ENCODE assay signal across 24 mouse cellular contexts in genomic region chr9:96687591-96688186, GRCm38 (mm10). TPM values are rescaled to one million over a fixed set of nuclear protein-coding genes. Genes with fewer than 3 reads are reported as not detected.
DNase-seq lines count a peak whose midpoint lies in the region; ATAC-seq and TF ChIP-seq lines count a peak whose summit lies in the region.
"Had no signal": no experiment of that assay in that cellular context is flagged by ENCODE, and none has a peak within 500 bp of the region (broad histone marks: within the 10 kb centered on the region; RNA-seq: fewer than 3 reads in every experiment).

No protein-coding gene starts in this region.

- no peaks in the 10 kb centered on the region for H3K27me3 ChIP-seq in lung, embryonic 15.5 days
- H3K27me3 ChIP-seq in embryonic facial prominence, embryonic 10.5 days (replicated peaks; ENCODE audit: low read depth, poor library complexity, severe bottlenecking): no peaks in the 10 kb centered on the region
- H3K27me3 ChIP-seq in stomach, embryonic 16.5 days (ENCODE audit: control insufficient read depth, insufficient read depth, low read length): no peaks in the 10 kb centered on the region
- H3K27me3 ChIP-seq: embryonic facial prominence, embryonic 12.5 days; megakaryocyte, embryonic 14.5 days; midbrain, embryonic 13.5 days; neural tube, embryonic 12.5 days had no signal

- WGBS in lung, embryonic 15.5 days: 67% methylated on average over 20 of the region's 20 CpGs
- WGBS in embryonic facial prominence, embryonic 10.5 days: 90% methylated on average over 20 of the region's 20 CpGs
- WGBS in stomach, embryonic 16.5 days: 71% methylated on average over 20 of the region's 20 CpGs

- H3K27ac ChIP-seq in gastrocnemius, adult 2 months: peak overlapping the region; percentile 69
- peak overlapping the region; percentile 81 for H3K27ac ChIP-seq in lung, embryonic 15.5 days
- H3K27ac ChIP-seq in embryonic facial prominence, embryonic 10.5 days (replicated peaks): 0 out of 2 replicates have a peak overlapping the region, but pooled peaks have one; percentile 40
- 0 out of 2 replicates have a peak overlapping the region, but pooled peaks have one; percentile 20 for H3K27ac ChIP-seq in stomach, embryonic 16.5 days (ENCODE audit: low read length)
- H3K27ac ChIP-seq: embryonic facial prominence, embryonic 12.5 days; kidney, postnatal 0 days; midbrain, embryonic 13.5 days; neural tube, embryonic 12.5 days had no signal

- no peak for DNase-seq in gastrocnemius, adult 2 months
- DNase-seq in gastrocnemius, postnatal 25 days: no peak
- no peak for DNase-seq in lung, postnatal 25 days (ENCODE audit: low spot score)
- DNase-seq in embryonic facial prominence, embryonic 10.5 days (ENCODE audit: low spot score): no peak
- no peak for DNase-seq in spleen, adult 18-20 months
- DNase-seq: adrenal gland, postnatal 36 days; cerebellum, adult 11 months; cerebellum, postnatal 14 days; kidney, adult 2 months; layer of hippocampus, adult 9-11 months; liver; retina, postnatal 1 day; right cerebral cortex, postnatal 25 days; thymus, adult 2 months; thymus, postnatal 4 days had no signal

- intact Hi-C loops in gastrocnemius, adult 2 months (cut with DNase I): no loop called here

- H3K9ac ChIP-seq in lung, embryonic 15.5 days: no peak overlapping the region
- no peak overlapping the region for H3K9ac ChIP-seq in stomach, embryonic 16.5 days (ENCODE audit: low read length)
- H3K9ac ChIP-seq: embryonic facial prominence, embryonic 12.5 days; midbrain, embryonic 13.5 days; neural tube, embryonic 12.5 days had no signal

- H3K4me3 ChIP-seq in gastrocnemius, adult 2 months: no peak overlapping the region
- no peak overlapping the region for H3K4me3 ChIP-seq in lung, embryonic 15.5 days
- H3K4me3 ChIP-seq in embryonic facial prominence, embryonic 10.5 days: no peak overlapping the region
- no peak overlapping the region for H3K4me3 ChIP-seq in stomach, embryonic 16.5 days (replicated peaks; ENCODE audit: low read length)
- H3K4me3 ChIP-seq: embryonic facial prominence, embryonic 12.5 days; megakaryocyte, embryonic 14.5 days; midbrain, embryonic 13.5 days; neural tube, embryonic 12.5 days had no signal

- H3K4me1 ChIP-seq in lung, embryonic 15.5 days: peaks cover 27% of the 10 kb centered on the region
- peaks cover 14% of the 10 kb centered on the region for H3K4me1 ChIP-seq in embryonic facial prominence, embryonic 10.5 days
- H3K4me1 ChIP-seq in stomach, embryonic 16.5 days (ENCODE audit: control insufficient read depth, insufficient read depth, low read length): 0 out of 2 replicates have a peak, but pooled peaks cover 4% of the 10 kb centered on the region
- H3K4me1 ChIP-seq: neural tube, embryonic 12.5 days had no signal

- no peaks in the 10 kb centered on the region for H3K9me3 ChIP-seq in lung, embryonic 15.5 days
- no peaks in the 10 kb centered on the region for H3K9me3 ChIP-seq in embryonic facial prominence, embryonic 10.5 days
- H3K9me3 ChIP-seq in stomach, embryonic 16.5 days (replicated peaks; ENCODE audit: control insufficient read depth, low read length): no peaks in the 10 kb centered on the region
- H3K9me3 ChIP-seq: embryonic facial prominence, embryonic 12.5 days; megakaryocyte, embryonic 14.5 days; midbrain, embryonic 13.5 days; neural tube, embryonic 12.5 days had no signal

- TF ChIP-seq CTCF in gastrocnemius, adult 2 months (IDR thresholded peaks at IDR 0.05): no peak

- peaks cover 38% of the 10 kb centered on the region for H3K36me3 ChIP-seq in lung, embryonic 15.5 days
- H3K36me3 ChIP-seq in embryonic facial prominence, embryonic 10.5 days (replicated peaks): peaks cover 31% of the 10 kb centered on the region
- H3K36me3 ChIP-seq in stomach, embryonic 16.5 days (ENCODE audit: control insufficient read depth, insufficient read depth, low read length): peaks cover 22% of the 10 kb centered on the region

- no peak overlapping the region for H3K4me2 ChIP-seq in lung, embryonic 15.5 days
- H3K4me2 ChIP-seq in stomach, embryonic 16.5 days (ENCODE audit: low read depth, low read length): no peak overlapping the region
- H3K4me2 ChIP-seq: embryonic facial prominence, embryonic 12.5 days; heart, embryonic 11.5 days; midbrain, embryonic 13.5 days; neural tube, embryonic 12.5 days had no signal

- ATAC-seq in lung, embryonic 15.5 days (ENCODE audit: borderline replicate concordance, extremely low read depth, low FRiP score, low TSS enrichment): no peak
- ATAC-seq in stomach, embryonic 16.5 days (ENCODE audit: insufficient read depth, low FRiP score): no peak
- ATAC-seq: forebrain, embryonic 14.5 days; midbrain, embryonic 13.5 days had no signal

RNA-seq across cellular contexts. Expression of gene Rasa2, which starts 56.3 kb away (rescaled TPM):
- 1 to 10 TPM; 3.2 to 3.6 TPM for total RNA-seq in gastrocnemius, adult 2 months (2021)
- 1 to 10 TPM; 2.2 to 3.7 TPM for total RNA-seq in gastrocnemius, postnatal 25 days (2021)
- 15.3 and 19.9 TPM in 2 replicates for polyA plus RNA-seq in lung, embryonic 15.5 days (2015; fragmentation: Nextera tagmentation; extraction: Ambion mirVana)
- 15.3 and 15.8 TPM in 2 replicates for polyA plus RNA-seq in embryonic facial prominence, embryonic 10.5 days (2016; fragmentation: Nextera tagmentation; extraction: Ambion mirVana)
- 16.5 and 19.0 TPM in 2 replicates for polyA plus RNA-seq in stomach, embryonic 16.5 days (2015; fragmentation: Nextera tagmentation; extraction: Ambion mirVana)

Comparison
In these comparisons a context has a peak if more than half of its experiments do, and no peak if none do; other contexts are left out.
1. H3K27ac ChIP-seq: peak in every context shown above with its lines; median percentile 81 in lung, embryonic 15.5 days; 69 in gastrocnemius, adult 2 months; 40 in embryonic facial prominence, embryonic 10.5 days; 20 in stomach, embryonic 16.5 days.